Mouse (Mus musculus) layer of hippocampus, adult 8-10 months (tissue): Measurements from ENCODE around the gene Mrpl3. TPM values are rescaled to one million over a fixed set of nuclear protein-coding genes. Genes with fewer than 3 reads are reported as not detected.
A peak's percentile ranks its signal among the peaks of the same experiment; 100 is the strongest.
"Not testable (repeated sequence)": the region's sequence is repeated elsewhere in the genome, so short reads cannot be mapped to it uniquely, and the experiment has no call there.

Experiments
- DNase-seq, 2 experiments: peaks; one replicate each; pipeline ENCODE4 v3.0.0; 2022; ENCODE audit warnings: low spot score in 2 of 2
- total RNA-seq, 4 experiments: library from RNA; stranded (reverse); gene quantifications; 2 replicates each; pipeline ENCODE4 v1.2.4; 2022

Gene Mrpl3
- 10 to 100 TPM; 79.7 to 91.2 (median 81.4) TPM for total RNA-seq

DNA sequence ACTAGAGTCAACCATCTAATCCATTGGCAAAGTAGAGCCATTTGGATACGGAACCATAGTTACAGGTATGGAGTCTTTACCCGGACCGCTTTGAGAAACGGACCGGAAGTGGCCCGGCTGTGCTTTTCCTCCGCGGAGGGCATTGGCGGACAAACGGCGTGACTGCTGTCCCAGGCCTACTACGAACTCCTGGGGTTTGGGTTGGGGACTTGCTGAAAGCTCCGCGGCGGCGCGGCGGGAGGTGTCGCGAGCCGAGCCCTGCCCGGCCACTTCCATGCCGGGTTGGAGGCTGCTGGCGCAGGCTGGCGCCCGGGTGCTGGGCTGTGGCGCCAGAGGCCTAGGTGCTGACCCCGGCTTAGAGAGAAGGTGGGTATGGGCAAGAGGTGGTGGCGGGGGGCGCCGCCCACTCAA lies at the start of gene Mrpl3:
Gene Mrpl3 (plus strand): TSS at position 93 of the 411 bp plus-strand sequence.
- DNase-seq, result peak; percentile 48 to 86

DNA sequence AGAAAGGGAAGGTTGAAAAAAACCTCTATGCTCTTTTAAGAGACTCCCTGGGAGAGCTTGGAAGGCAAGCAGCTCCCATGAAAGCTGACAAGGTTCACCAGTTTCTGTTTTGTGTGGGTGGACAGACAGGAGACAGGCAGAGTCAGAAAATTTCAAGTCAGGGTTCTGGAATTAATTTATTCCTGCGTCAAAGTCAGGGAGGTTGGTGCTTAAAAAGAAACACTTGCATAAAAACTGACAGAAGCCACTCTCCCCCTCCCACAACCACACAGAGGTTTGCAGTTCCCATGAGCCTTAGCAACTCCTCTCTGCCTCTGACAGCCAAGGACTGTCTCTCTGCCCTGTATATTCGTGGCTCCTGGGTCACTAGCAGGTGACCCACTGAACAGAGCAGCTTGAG lies 42.3 kb upstream of the Mrpl3 start:
- DNase-seq, result no peak

DNA sequence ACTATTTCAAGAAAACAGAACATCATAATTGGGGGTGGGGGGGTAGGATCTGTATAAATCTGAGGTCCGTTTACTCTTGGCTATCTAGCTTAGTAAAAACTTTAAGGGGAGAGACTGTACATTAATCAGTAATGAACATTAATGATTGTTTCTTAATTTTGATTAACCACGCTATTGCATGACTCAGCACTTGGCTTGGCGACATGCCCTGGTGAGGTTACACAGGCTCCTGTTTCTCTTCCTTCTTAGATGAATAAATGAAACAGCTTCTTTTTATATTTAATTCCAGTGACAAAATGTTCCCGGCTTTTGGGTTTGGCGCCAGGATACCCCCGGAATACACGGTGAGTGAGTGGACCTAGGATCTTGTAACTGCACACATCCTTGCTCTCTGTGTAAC lies 34.9 kb upstream of the Mrpl3 start:
- peak in 1 of 2 experiments; percentile 28 for DNase-seq

DNA sequence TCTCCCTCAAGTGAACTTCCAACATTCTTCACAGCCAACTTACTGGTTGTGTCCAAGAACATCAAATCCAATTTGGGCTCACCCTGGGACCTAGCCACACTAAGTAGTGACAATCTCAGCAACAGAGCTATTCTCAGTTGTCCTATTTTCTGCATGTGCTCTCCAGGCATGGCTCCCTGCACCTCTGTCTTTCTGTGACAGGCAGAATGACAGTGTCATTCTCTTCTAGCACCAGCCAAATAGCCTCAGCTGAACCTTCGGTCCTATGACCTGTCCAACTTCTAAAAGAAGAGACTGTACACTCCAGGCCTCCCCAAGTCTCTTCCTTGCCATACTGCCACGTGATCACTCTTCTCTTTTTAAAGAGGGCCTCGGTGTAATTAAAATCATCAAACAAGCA lies 24.7 kb upstream of the Mrpl3 start:
- no peak for DNase-seq

DNA sequence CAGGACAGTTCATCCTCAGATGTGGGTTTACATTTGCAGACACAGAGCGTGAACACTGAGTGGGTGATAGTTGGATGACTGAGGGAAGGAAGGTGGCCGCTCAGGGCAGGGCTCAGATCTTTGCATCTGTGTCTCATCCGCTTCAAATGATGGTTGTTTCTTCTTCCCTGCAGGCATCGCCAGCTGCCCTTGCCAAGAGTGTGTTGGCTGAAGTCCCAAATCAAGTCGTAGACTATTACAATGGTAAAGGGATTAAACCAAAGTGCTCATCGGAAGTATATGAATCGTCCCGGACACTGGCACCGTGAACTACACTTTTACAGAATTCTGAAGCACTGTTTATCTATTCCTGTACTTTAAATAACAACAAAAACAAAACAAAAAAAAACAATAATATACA lies 20.5 kb upstream of the Mrpl3 start:
- DNase-seq, result peak in 1 of 2 experiments; percentile 14

DNA sequence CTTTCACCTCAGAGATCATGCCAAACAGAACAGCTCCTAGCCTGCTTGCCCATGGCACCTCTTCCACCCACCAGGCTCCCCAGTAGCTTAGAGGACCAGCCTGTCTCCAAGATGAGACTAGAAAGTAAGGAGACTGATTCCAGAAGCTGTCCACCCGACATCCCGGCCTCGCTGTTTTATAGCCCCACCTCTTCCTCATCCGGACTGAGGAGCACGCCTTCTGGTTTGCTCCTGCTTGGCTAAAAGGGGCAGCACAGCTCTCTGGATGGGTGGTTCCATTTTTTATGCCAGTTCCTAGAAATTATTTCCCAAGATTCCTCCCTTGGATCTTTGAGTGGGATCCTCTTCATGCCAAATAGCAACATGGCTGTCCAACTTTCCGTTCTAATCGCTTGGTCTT lies 19.4 kb upstream of the Mrpl3 start:
- no peak for DNase-seq

DNA sequence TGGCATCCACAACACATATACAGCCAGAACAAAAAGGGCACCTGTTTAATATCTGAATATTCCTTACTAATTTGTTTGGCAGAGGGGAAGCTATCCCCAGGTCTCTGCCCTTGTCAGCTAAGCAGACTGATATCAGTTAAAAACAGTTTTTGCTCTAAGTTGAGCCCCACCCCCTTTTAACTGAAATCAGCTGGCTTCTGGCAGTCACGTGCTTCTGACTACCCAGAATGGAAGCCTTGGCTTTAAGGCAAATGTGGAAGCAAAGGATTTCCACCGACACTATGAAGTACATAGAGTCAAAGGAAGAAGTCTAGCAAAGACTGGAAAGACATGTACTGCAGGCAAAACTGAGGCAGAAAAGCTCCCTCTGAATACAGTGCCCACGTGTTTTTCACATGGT lies 15.2 kb upstream of the Mrpl3 start:
- no peak for DNase-seq

DNA sequence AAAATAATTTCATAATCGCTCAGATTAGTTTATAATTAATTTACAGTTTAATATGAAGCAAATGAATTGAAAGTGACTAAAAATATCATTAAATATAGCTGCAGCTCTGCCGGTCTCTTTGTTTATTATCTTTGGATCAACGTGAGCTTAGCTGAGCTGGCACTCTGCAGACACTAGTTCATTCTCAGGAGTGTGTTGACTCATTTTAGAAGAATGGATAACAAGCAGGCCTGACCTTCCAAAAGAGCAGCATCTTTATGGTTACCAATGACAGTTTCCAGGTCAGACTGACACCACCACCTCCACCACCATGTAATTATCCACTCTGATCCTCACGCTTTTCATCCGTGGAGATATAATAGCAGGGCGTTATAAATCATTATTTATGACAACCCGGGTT lies 7.0 kb upstream of the Mrpl3 start:
- no peak for DNase-seq

DNA sequence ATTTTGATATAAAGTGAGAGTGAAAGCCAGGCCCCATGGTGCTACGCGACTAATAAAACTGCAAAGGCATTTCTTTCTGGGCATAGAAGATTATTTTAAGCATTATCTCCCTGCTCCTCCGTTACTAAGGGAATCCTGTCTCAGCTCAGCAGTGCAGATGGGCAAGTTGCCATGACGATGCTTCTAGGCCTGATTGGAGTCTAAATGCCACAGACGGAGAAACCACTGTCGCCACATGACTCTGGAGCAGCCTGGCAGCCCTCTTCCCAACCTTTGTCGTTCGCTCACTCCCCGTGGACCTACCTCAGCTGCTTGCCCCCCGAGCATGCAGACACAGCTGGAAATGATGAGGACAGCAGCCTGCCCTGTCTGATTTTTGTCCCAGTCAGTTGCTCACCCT lies 4.7 kb upstream of the Mrpl3 start:
- DNase-seq, result peak; percentile 43 to 60

DNA sequence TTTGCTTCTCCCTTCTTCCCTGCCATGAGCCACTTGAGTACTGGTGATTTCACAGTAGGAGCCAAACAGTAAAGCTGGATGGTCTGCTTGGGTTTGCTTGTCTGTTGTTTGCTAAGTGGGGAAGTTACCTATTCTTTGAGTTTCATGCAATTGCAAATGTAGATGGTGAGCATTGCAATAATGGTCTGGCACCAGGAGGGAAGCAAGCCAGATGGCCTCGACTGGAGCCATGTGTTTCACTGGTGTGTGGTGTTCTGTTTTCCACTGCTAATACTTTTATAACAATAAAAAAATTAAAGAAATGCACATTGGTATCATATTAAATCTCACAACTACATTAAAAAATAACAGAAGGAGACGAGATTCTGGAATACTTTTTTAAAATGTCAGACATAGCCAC lies 3.4 kb upstream of the Mrpl3 start:
- DNase-seq, result peak; percentile 39 to 43

DNA sequence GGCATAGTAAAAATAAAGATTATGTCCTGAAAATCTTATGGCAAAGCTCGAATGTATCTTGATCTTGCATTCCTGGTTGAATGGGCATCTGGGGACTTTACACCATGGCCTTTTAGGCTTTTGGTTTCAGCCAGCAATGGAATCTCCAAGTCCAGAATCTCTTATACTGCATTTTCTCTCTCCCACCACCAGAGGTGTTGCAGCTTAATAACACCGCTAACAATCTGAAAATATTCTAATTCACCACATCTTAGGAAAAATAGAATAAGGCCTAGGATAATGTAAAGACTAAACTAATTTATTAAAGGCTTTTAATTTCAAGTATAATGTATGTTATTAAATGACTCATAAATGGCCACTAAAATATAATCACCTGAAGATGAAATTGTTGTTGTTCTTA lies 2.8 kb upstream of the Mrpl3 start:
- DNase-seq, result no peak

DNA sequence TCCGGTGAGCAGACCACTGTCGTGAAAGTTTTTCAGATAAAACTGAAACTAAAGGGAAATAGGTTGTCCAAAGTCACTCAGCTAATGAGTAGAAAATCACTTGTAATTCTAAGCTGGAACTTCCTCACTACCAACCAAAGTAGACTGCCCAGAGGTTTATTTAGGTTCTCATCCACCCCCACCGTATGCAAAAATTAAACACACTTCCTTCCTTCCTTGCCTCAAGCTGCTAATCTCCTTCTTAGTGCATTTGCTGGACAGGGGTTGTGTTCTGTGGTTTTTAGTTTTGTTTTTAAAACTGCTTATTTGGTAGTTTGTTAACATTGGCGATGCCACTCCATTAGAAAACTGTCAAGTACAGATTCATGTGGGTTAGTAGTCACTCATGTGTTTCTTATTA lies 773 bp downstream of the Mrpl3 start:
- DNase-seq, result no peak

DNA sequence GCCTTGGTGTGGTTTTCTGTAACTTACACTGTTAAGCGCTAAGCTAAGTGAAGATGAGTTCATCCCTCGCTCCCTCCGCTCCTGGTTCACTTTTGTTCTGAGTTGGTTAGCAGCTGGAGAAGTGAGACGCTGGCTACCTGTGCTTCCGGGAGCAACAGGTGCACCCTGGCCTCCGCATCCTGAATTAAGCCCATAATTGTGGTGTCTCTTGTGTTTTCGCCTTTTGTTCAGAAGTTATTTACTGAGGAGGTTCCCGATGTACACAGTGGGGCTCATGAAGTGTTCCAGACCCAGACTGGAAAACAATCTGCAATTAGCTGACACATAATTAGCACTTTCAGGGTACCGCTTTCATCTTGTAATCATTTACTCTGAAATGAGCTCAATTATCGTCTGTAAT lies 16.1 kb downstream of the Mrpl3 start:
- DNase-seq, result no peak

DNA sequence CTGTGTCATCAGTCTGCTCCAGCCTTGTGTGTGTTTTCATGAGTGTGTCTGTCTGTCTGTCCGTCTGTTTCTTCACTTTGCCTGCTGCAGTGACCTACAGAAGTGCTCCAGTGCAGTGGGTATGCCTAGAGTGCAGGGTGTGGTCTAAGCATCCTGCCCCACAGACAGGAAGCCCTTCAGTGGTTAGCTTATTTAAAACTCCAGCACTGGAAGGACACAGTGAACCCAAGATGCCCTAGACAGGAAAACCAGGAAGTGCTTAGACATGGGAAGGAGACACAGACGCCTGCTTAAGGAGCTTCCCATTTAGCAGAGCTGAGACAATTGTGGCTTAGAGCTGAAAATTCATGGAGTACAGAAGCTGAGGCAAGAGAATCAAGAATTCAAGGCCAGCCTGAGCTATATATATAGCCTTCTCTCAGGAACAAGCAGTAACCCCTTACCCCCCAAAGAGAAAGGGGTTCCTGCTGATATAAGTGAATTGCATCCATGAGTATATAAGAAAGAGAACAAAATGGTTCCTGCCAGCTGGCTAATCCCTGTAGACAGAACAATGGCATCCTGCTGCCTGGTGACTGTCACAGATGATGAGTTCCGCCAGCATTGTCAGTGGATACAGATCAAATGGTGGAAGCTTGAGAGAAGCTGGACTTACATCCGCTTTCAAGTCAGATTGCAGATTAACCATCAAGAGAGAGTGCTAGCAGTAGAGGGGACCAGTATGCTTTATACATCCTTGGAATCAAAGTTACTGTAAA lies 20.1 kb downstream of the Mrpl3 start:
- DNase-seq, result no peak

DNA sequence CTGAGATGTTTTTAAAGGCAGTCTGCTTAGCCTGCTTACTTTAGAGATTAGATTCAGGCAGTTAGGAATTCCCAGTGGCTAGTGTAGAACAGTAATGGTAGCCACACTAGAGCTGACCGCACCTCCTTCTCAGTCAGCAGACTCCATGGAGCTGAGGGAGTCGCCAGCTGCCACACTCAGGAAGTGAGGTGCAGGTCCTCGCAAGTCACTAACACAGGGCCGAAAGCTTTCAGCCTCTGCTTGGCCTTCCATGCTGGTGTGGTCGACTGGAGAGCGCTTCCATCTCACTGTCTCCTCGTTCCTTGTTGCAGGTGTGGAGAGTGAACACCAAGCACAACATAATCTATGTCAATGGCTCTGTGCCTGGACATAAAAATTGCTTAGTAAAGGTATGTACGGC lies 21.8 kb downstream of the Mrpl3 start:
- no peak for DNase-seq

DNA sequence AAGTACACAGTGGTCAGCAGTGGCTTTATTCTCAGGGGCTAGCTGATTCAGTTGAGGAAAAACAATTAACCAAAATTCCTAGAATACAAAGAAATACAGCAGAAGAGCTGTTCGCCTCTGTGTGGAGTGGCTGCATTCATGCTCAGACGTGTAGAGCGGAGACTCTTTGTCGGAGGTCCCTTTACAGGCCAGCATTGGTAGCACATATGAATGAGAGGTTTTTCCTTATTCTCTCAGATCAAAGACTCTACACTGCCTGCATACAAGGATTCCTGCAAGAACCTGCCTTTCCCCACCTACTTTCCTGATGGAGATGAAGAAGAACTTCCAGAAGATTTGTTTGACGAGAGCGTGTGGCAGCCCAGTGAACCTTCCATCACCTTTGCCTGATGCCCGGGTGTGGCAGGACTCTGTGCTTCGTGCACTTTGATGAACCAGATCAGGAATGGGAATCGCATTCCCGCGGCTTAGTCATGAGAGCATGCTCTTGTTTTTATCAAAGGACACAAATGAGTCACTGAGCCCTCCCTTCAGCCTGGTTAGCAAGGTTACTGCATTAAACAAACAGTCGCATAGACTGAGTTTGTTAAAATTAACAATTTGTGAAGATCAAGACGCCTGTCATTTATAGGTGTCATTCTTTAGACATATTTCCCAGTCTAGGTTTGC lies 23.9 kb downstream of the Mrpl3 start:
- no peak for DNase-seq

DNA sequence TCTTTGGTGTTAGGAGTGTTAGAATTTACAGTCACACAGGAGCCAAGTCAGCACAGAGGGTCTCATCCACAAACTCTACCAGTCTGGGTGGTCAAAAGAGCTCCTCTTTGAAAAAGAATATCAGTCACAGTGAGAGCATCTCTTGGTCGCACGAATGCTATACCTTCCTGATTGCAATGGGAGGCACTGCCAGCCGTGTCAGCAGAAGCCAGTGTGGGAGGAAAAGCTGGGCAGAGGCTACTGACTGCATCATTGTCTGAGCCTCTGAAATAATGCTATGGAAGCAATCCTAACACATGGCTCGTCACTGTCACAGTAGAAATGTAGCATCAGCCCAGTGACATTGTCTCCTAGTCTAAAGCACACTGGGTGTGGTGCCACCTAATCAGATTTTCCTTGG lies 25.4 kb downstream of the Mrpl3 start:
- no peak for DNase-seq

DNA sequence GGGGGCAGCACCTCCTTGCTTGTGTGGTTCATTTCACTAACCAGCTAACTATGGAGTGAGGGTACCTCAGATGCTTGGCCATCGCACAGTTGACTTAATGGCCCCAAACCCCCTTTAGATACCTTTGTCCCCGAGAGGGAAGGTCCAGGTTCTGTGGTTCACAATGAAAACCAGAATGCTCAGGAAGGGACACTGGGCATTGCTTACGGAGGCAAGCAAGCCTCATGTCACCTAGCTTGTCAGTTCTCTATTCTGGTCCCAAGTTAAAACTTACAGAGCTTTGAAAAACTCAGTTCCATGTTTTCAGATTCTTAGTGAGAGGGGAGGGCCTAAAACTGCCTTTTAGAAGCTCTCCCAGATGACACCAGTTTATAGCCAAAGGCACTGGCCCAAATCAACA lies 27.2 kb downstream of the Mrpl3 start:
- no peak for DNase-seq

DNA sequence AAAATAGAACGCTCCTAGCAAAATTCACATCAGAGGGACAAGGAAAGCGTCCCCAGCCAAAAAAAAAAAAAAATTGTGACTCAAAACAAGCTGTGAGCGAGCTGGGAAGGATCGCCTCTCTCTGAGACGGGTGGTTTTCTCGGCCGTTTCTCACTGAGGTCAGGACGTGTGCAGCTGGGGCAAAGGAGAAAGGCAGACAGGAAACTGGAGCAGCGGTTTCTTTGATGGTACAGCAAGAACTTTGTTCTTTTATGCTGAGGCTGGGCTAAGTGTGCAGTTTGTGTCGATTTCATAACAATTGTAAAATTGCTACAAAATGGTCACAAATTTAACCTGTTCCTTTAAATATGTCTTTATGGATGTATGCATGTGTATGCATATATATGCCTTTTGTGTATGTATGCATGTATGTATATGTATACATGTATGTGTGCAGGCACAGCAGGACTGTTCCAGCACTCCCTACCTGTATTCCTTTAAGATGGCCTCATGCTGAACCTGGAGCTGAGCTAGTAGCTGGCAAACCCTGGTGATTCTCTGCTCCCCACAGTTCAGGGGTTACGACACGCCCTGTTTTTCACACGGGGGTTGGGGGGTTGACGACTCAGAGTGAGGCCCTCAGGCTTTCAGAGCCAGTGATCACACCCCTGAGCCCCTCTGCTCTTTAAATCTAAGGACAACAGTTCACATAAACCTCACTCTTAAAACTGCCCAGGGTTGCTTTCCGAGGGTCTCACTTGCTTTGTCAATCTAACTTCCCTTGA lies 48.0 kb downstream of the Mrpl3 start:
- DNase-seq, result no peak

DNA sequence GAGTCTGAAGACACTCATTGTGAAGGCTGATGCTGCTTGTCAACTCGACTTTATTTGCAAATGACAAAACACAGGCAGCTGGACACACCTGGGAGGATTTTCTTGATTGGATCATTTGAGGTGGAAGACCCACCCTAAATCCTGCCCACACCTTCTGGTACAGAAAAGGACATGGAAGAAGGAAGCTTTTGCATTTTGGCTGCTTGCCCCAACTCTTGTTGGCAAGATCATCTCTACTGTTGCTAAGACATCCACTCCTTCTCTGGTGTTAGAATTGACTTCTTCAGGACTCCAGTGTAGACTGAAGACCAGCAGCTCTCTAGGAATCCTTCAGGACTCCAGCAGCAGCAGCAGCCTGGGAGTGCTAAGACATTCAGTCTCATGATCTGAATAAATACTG lies 48.9 kb downstream of the Mrpl3 start:
- no peak for DNase-seq

DNA sequence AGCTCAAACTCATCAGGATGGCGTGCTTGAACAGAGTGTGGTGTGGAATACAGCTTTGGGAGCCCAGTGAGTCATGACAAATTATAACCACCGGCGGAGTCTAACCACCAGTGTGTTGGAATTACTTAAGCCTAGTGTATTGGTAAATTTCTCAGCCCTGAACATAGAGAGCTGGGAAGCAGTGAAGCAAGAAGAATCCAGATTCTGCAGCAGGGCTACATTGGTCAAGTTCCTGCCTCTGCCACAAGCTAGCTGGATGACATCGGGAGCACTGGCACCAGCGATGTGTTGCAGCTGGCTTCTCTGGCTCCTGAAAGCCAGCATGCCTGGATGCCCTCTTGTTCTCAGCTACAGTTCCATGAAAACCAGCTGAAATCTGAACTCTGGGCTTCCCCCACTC lies 50.9 kb downstream of the Mrpl3 start:
- DNase-seq, result no peak

DNA sequence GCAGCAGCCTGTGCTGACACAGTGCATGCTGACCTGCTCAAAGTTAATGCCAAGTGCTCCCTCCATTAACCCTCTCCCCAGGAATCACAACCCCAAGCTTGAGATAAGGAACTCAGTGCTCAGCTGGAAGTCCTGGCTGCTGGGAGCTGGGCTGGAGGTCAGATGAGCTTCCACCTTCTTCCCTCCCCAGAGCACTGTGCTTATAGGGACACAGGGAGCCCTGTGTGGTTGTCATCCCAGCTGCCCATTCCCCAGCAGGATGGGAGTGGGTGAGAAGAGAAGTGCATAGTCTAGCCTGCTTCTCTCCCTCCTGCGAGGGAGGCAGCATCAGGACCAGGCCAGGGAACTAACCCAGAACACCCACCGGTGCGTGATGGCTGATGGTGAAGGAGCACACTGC lies 72.2 kb downstream of the Mrpl3 start:
- DNase-seq, result not testable (repeated sequence)
